In the genomic region with DNA sequence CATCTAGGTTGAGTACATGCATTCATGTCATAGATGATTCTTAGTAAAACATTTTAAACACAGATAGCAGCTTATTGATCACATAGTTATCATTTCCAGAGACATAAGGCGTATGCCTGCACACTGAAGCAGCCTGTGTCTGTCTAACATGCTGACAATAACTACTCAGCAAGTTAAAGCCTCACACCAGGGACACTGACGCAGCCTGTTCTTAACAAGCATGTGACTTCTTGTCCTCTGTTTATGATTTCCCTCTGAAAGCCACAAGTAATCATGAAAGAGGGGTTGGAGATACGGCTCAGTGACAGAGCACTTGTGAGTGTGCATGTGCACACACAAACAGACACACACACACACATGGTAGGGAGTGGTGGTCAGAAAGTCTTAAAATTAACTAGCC, we compare ENCODE assay signal across 9 mouse cellular contexts.
DNase-seq lines count a peak whose midpoint lies in the region; ATAC-seq and TF ChIP-seq lines count a peak whose summit lies in the region.
"Had no signal": no experiment of that assay in that cellular context is flagged by ENCODE, and none has a peak within 500 bp of the region (broad histone marks: within the 10 kb centered on the region; RNA-seq: fewer than 3 reads in every experiment).

No protein-coding gene starts in this region.

- no peak overlapping the region for H3K9ac ChIP-seq in intestine, embryonic 14.5 days (ENCODE audit: low read length)
- H3K9ac ChIP-seq in intestine, postnatal 0 days (ENCODE audit: low read depth, low read length): no peak overlapping the region
- no peak overlapping the region for H3K9ac ChIP-seq in neural tube, embryonic 13.5 days
- H3K9ac ChIP-seq in neural tube, embryonic 15.5 days (replicated peaks): no peak overlapping the region
- no peak overlapping the region for H3K9ac ChIP-seq in hindbrain, embryonic 13.5 days
- H3K9ac ChIP-seq in liver, embryonic 12.5 days: no peak overlapping the region
- H3K9ac ChIP-seq: liver, embryonic 14.5 days had no signal

- H3K9me3 ChIP-seq in intestine, embryonic 14.5 days (ENCODE audit: control insufficient read depth, low read length): no peaks in the 10 kb centered on the region
- H3K9me3 ChIP-seq in intestine, postnatal 0 days (ENCODE audit: control insufficient read depth): no peaks in the 10 kb centered on the region
- no peaks in the 10 kb centered on the region for H3K9me3 ChIP-seq in neural tube, embryonic 13.5 days
- H3K9me3 ChIP-seq in neural tube, embryonic 15.5 days (replicated peaks): no peaks in the 10 kb centered on the region
- no peaks in the 10 kb centered on the region for H3K9me3 ChIP-seq in hindbrain, embryonic 13.5 days
- H3K9me3 ChIP-seq in liver, embryonic 12.5 days (replicated peaks): no peaks in the 10 kb centered on the region

- WGBS in intestine, embryonic 14.5 days: 56% methylated on average over 3 of the region's 3 CpGs
- 60% methylated on average over 3 of the region's 3 CpGs for WGBS in intestine, postnatal 0 days
- WGBS in neural tube, embryonic 13.5 days: 63% methylated on average over 3 of the region's 3 CpGs
- 59% methylated on average over 3 of the region's 3 CpGs for WGBS in neural tube, embryonic 15.5 days
- WGBS in hindbrain, embryonic 13.5 days: 64% methylated on average over 3 of the region's 3 CpGs
- WGBS in liver, embryonic 12.5 days (ENCODE audit: insufficient replicate concordance): 62% methylated on average over 3 of the region's 3 CpGs

- H3K27ac ChIP-seq in intestine, embryonic 14.5 days (ENCODE audit: low read depth): peak overlapping the region; percentile 80; the same call in 1 of the 2 replicates
- no peak overlapping the region for H3K27ac ChIP-seq in intestine, postnatal 0 days (ENCODE audit: low read depth, low read length)
- H3K27ac ChIP-seq in neural tube, embryonic 13.5 days (replicated peaks): peak overlapping the region; percentile 59; the same call in 1 of the 2 replicates
- no peak overlapping the region for H3K27ac ChIP-seq in neural tube, embryonic 15.5 days (replicated peaks)
- peak overlapping the region; percentile 14; the same call in 1 of the 2 replicates for H3K27ac ChIP-seq in hindbrain, embryonic 13.5 days
- no peak overlapping the region for H3K27ac ChIP-seq in liver, embryonic 12.5 days
- H3K27ac ChIP-seq: liver, embryonic 14.5 days had no signal

- no peak for DNase-seq in intestine, embryonic 14.5 days (ENCODE audit: low spot score)
- DNase-seq in cerebellum, adult 9-11 months: no peak

- H3K4me2 ChIP-seq in intestine, embryonic 14.5 days (ENCODE audit: low read length): no peak overlapping the region
- no peak overlapping the region for H3K4me2 ChIP-seq in intestine, postnatal 0 days (replicated peaks; ENCODE audit: low read depth)
- H3K4me2 ChIP-seq in neural tube, embryonic 13.5 days: no peak overlapping the region
- no peak overlapping the region for H3K4me2 ChIP-seq in neural tube, embryonic 15.5 days
- H3K4me2 ChIP-seq in hindbrain, embryonic 13.5 days: no peak overlapping the region
- no peak overlapping the region for H3K4me2 ChIP-seq in liver, embryonic 12.5 days

- no peak for TF ChIP-seq CTCF in intestine, postnatal 0 days (IDR thresholded peaks at IDR 0.05; ENCODE audit: low read depth)

- H3K27me3 ChIP-seq in intestine, embryonic 14.5 days (replicated peaks; ENCODE audit: control insufficient read depth, insufficient read depth, low read length): no peaks in the 10 kb centered on the region
- H3K27me3 ChIP-seq in intestine, postnatal 0 days (replicated peaks; ENCODE audit: control insufficient read depth, insufficient read depth, low read length): no peaks in the 10 kb centered on the region
- no peaks in the 10 kb centered on the region for H3K27me3 ChIP-seq in neural tube, embryonic 13.5 days
- no peaks in the 10 kb centered on the region for H3K27me3 ChIP-seq in neural tube, embryonic 15.5 days (replicated peaks)
- H3K27me3 ChIP-seq in hindbrain, embryonic 13.5 days: no peaks in the 10 kb centered on the region
- no peaks in the 10 kb centered on the region for H3K27me3 ChIP-seq in liver, embryonic 12.5 days (replicated peaks)

- peaks cover 56% of the 10 kb centered on the region for H3K4me1 ChIP-seq in intestine, embryonic 14.5 days (replicated peaks; ENCODE audit: control insufficient read depth, insufficient read depth, low read length)
- 0 out of 2 replicates have a peak, but pooled peaks cover 4% of the 10 kb centered on the region for H3K4me1 ChIP-seq in intestine, postnatal 0 days (replicated peaks; ENCODE audit: control insufficient read depth, insufficient read depth, low read length)
- H3K4me1 ChIP-seq in neural tube, embryonic 13.5 days (replicated peaks): peaks cover 49% of the 10 kb centered on the region
- peaks cover 41% of the 10 kb centered on the region for H3K4me1 ChIP-seq in neural tube, embryonic 15.5 days
- peaks cover 38% of the 10 kb centered on the region for H3K4me1 ChIP-seq in hindbrain, embryonic 13.5 days (replicated peaks)
- no peaks in the 10 kb centered on the region for H3K4me1 ChIP-seq in liver, embryonic 12.5 days

- no peak overlapping the region for H3K4me3 ChIP-seq in intestine, embryonic 14.5 days (ENCODE audit: low read depth, low read length)
- no peak overlapping the region for H3K4me3 ChIP-seq in intestine, postnatal 0 days (ENCODE audit: low read depth, low read length)
- no peak overlapping the region for H3K4me3 ChIP-seq in neural tube, embryonic 13.5 days
- no peak overlapping the region for H3K4me3 ChIP-seq in neural tube, embryonic 15.5 days (replicated peaks)
- H3K4me3 ChIP-seq in hindbrain, embryonic 13.5 days: no peak overlapping the region
- H3K4me3 ChIP-seq in liver, embryonic 12.5 days: no peak overlapping the region

- no peak for ATAC-seq in intestine, embryonic 14.5 days (replicated peaks; ENCODE audit: low FRiP score, low TSS enrichment, low read depth)
- ATAC-seq in intestine, postnatal 0 days: no peak
- ATAC-seq in neural tube, embryonic 13.5 days (ENCODE audit: low read depth): no peak
- no peak for ATAC-seq in neural tube, embryonic 15.5 days (ENCODE audit: low FRiP score)
- ATAC-seq in hindbrain, embryonic 13.5 days (ENCODE audit: low FRiP score): no peak
- ATAC-seq in liver, embryonic 12.5 days: no peak
- ATAC-seq: activated CD4-positive, CD25-positive, alpha-beta regulatory T cell, adult 4 months had no signal

- no peaks in the 10 kb centered on the region for H3K36me3 ChIP-seq in intestine, embryonic 14.5 days (ENCODE audit: control insufficient read depth, insufficient read depth, low read length)
- H3K36me3 ChIP-seq in intestine, postnatal 0 days (ENCODE audit: control insufficient read depth, insufficient read depth): no peaks in the 10 kb centered on the region
- H3K36me3 ChIP-seq in neural tube, embryonic 13.5 days: no peaks in the 10 kb centered on the region
- no peaks in the 10 kb centered on the region for H3K36me3 ChIP-seq in neural tube, embryonic 15.5 days
- no peaks in the 10 kb centered on the region for H3K36me3 ChIP-seq in hindbrain, embryonic 13.5 days
- no peaks in the 10 kb centered on the region for H3K36me3 ChIP-seq in liver, embryonic 12.5 days

Comparison
In these comparisons a context has a peak if more than half of its experiments do, and no peak if none do; other contexts are left out.
1. H3K27ac ChIP-seq: peak in intestine, embryonic 14.5 days (single experiment), neural tube, embryonic 13.5 days (single experiment) and hindbrain, embryonic 13.5 days (single experiment); none in intestine, postnatal 0 days (single experiment), neural tube, embryonic 15.5 days (single experiment) and liver, embryonic 12.5 days (single experiment).